Mouse (Mus musculus): ENCODE measurements at regions not wholly inside any gene's neighbourhood (a gene's known extent, or its start where the extent isn't known, plus 50 kb on each side); places are given as distances from the start of the nearest gene placed in this dataset.
"Not testable (repeated sequence)": the region's sequence is repeated elsewhere in the genome, so short reads cannot be mapped to it uniquely, and the experiment has no call there.

DNA sequence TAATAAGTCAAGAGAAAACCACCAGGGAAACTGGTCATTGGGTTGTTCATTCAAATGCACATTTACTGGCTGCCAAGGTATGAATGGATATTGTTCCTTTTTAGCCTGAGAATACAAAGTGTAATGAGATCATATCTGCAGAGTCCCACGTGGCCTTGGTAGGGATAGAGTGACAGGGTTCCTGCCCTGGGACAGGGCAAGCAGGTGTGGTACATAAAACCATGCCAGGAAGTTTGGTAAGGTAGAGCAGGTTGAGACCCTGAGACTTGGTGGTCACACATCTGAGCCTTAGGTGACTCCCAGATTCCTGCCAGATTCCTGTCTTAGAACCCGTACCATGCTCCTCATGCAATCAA is 320.5 kb downstream of the Tm4sf1 start:
- DNase-seq (ENCODE audit: low read depth, low spot score), result no peak

- no peak for DNase-seq (ENCODE audit: low read depth, low spot score)
Observed at GRCm38 (mm10) chr3:56980593-56981304, 321.0 kb downstream of the Tm4sf1 start.

GRCm38 (mm10) chr3:56966008-56966407 is 335.8 kb downstream of the Tm4sf1 start:
- DNase-seq (ENCODE audit: low read depth, low spot score), result no peak

DNA sequence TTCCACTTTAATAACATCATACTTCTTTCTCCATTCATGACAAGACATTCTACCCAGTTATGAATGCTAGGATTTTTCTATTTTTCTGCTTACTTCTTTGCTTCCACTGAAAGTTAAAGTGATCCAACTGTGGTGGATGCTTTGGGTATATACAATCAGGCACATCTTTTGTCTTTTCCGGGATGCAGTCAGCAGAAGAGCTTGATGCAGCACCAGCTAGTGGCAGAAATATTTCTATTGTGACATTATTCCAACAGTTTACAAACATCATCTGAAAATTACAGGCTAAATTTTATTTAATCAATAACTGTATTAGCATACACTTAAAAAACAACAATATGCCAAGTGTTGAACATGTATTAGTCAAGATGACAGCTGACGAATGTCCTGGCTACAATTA is 336.3 kb downstream of the Tm4sf1 start:
- DNase-seq (ENCODE audit: low read depth, low spot score), result no peak

DNA sequence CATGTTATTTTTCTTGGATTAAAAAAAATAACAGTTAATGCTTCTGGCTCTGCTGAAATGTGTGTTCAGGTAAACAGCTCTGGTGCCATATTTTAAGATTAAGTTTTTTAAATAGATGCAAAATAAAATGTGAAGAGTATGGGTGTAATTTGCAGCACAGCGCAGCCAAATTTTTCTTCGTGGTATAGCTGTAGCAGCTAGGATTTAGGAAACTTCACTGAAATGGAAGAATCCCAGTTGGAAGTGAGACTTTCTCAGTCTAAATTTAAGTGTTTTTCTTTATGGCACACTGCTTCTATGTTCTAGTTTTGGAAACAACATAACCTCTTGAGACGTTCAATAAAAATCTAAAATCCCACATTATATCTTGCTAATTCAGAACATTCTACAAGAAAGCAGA is 337.6 kb downstream of the Tm4sf1 start:
- no peak for DNase-seq (ENCODE audit: low read depth, low spot score)

DNA sequence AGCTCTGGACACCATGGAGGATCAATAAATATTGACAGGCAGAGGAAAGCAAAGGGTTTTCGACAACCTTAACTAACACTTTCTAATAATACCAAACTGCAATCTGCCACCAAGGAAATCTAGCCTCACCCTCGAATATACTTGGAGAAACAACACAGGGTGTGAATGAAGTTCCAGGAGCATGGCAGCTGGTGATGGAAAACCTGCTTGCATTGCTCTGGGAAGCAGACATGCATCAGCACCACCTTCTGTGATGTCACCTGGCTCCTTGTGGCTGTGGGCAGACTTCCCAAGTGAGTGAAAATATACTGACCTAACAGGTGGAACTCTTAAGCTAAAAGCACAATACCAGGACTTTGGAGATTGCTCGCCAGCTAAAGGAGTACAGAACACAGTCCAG is 338.5 kb downstream of the Tm4sf1 start:
- DNase-seq (ENCODE audit: low read depth, low spot score), result no peak

DNA sequence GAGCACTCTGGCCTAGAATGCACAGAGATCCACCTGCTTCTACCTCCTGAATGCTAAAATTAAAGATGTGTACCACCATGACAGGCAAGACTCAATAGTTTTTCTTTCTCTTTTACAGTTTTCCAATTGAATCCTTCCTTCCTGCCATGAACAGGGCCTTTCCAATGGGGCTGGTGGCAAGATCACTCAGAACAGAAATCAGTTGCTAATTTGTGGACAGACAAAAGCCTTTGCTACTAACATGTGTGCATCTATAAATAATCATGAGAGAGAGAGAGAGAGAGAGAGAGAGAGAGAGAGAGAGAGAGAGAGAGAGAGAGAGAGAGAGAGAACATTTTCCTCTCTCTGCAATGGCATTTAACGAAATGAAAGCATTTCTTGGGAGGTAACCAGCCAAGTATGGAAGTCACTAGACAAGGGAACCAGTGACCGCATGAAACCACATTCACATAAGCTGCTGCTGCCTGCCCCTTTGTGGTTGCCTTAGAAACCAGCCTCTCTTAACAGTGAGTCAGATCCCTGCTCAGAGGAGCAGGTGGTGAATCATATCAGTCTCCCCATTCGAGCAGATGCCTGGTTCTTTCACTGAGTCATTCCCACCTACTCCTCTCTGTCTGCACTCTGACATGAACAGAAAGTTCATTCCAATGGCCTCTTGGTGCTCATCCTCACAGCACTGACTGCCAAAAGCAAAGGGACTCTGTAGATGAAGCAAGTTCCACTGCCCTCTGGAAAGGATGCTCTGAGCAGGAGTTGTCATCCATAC is 339.4 kb downstream of the Tm4sf1 start:
- no peak for DNase-seq (ENCODE audit: low read depth, low spot score)

- DNase-seq (ENCODE audit: low read depth, low spot score), result no peak
Observed at GRCm38 (mm10) chr3:56956978-56957377, 344.8 kb downstream of the Tm4sf1 start.

DNA sequence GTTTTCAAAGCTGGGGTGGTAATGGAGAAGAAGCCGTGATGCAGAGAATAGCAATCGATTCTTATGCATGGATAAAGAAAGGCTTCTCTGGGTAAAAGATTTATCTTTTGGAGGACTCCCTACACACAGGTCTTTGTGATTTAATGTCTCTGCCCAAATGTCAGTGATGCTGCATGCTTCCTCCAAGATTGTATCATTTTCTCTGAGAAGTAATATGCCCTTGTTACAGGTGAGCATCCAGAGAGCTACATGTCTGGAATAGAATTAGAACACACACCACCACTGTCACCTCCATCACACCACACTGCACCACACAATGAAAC is 346.0 kb downstream of the Tm4sf1 start:
- DNase-seq (ENCODE audit: low read depth, low spot score), result no peak

DNA sequence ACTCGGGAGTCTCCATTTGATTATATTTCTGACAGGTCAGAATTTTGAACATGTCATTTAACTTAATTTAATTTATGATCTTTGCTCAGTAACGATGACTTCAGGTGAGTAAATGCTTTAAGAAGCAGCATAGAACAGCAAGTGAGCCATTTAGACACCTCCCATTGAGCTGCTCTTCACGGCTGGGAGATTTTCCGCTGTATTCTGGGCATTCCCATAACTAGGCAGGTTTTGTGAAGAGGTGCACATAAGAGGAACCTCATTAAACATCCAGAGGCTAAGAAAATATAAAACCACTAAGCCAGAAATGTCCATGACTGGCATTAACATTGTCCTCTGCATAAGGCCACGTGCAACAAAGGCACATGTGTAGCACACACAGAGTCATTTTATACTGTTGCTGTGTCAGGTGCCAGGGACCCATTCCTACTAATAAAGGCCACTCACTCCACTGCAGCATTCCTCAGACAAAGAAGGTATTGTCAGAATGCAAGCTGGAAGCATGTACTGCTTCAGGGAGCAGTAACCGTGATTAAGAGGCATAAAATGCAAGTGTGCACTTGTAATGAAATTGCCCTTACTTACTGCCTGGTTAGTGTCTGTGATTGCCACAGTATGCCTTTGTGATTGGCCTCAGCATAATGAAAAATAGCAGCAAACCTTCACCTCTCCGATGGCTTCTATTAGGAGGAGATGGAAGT is 346.5 kb downstream of the Tm4sf1 start:
- no peak for DNase-seq (ENCODE audit: low read depth, low spot score)

DNA sequence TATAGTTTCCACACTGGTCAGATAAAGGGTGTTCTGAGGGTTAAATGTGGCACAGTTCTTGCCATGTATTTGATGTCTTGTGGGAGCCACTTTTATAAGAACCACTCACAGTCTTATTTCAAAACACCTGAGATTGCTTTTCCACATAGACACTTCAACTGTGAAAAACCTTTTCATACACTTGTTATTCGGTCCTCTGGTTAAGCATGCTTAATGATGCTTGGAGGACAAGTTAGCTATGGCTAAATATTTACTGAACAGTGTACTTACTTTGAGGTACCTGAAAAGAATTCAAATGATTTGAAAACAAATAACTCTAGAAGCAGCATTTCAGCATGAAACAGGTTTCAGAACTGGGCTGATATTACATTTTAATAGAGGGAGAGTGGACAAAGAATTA is 359.2 kb downstream of the Tm4sf1 start:
- not testable (repeated sequence) for DNase-seq (ENCODE audit: low read depth, low spot score)

- not testable (repeated sequence) for DNase-seq (ENCODE audit: low read depth, low spot score)
Observed at GRCm38 (mm10) chr3:56928940-56929339, 372.8 kb downstream of the Tm4sf1 start.

GRCm38 (mm10) chr3:56898491-56898890 is 403.3 kb downstream of the Tm4sf1 start:
- no peak for DNase-seq (ENCODE audit: low read depth, low spot score)

DNA sequence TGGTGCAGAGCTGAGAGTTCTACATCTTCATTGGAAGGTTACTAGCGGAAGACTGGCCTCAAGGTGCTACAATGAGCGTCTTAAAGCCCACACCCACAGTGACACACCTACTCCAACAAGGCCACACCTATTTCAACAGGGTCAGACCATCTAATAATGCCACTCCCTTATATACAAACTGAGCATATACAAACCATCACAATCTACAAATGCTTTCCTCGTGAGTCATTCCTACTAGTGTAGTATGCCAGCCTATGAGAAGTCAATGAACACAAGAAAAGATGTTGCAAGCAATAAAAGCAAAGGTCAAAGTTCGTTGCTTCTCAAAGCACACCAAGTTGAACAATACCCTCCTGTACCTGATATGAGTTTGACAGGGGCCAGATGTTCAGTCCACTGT is 424.7 kb downstream of the Tm4sf1 start:
- no peak for DNase-seq (ENCODE audit: low read depth, low spot score)

DNA sequence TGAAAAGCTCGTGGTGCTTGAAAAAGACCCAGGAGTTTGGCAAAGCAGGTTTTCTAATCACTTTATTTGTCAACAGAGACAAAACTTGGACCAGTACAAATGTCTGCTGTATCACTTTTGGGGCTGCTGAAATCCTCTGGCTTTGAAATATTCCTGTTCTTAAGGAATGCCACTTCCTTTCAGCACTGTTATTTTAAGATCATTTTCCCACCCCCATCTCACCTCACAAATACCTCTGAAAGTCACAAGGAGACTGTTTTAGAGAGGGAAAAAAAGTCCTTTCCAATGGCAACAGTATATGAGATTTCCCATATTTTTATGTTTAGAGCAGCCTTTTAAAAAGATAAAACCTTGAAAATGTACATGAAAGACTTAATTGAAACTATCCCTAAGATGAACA is 438.2 kb downstream of the Tm4sf1 start:
- no peak for DNase-seq (ENCODE audit: low read depth, low spot score)

GRCm38 (mm10) chr3:56859841-56860240 is 441.9 kb downstream of the Tm4sf1 start:
- no peak for DNase-seq (ENCODE audit: low read depth, low spot score)

DNA sequence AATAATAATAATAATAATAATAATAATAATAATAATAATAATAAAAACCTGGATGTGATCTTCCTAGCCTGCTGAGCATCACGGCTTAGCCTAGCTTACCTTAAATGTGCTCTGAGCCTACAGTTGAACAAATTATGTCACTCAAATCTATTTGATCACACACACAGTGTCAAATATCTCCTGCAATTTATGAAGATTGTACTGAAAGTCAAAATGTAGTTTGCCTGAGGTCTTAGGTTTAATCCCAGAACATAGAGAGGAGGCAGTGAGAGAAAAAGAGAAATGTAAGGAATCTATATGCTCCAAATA is 456.4 kb downstream of the Tm4sf1 start:
- DNase-seq (ENCODE audit: low read depth, low spot score), result no peak

DNA sequence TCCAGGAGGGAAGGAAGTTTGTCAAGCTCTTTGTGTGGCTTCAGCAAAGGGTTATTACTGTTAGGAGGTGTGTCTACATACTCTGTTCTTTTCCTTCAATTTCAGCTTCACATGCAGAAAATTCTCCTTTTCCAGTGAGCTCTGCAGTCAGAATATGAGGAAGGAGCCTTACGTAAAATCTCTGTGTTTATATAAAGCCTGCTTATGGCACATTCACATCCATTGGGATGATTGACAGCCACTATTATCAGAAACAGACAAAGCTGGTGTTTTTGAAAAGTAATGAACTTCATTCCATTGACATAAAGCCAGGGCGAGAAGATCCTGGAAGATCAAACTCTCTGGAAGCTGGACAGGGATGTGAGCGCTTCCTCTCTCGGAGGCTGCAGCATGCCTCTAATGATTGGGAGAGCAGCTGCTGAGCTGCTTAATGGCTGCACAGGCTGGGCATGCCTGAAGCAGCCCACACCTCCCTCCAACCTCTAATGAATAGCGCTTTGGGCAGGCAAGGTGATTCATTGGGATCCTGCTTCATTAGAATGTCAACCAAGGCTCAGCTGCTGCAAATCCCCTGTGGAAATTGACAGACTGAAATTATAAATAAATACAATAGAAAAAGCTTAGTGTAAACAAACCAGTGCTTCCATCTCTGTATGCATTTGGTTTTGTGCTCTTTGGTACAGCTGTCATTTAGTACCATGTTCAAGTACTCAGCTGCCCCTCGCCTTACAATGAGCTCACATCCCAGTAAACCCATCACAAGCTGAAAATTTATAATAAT is 456.9 kb downstream of the Tm4sf1 start:
- no peak for DNase-seq (ENCODE audit: low read depth, low spot score)

DNA sequence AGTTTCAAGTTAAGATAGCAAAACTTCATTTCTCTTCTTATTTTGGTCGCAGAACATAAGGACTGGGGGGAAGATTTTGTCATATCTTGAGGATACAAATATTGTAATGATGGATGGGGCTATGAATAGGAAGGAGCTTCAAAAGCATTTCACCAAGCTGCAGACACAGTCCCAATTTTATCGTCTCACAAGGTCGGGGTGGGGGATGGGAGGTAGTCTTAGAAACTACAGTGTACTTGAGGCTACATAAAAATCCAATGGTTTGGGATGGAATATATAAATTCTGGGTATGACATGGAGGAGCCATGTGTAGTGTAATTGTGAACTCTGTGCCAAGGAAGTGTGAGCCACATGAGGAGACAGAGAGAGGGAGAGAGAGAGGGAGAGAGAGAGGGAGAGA is 464.6 kb downstream of the Tm4sf1 start:
- DNase-seq (ENCODE audit: low read depth, low spot score), result no peak

DNA sequence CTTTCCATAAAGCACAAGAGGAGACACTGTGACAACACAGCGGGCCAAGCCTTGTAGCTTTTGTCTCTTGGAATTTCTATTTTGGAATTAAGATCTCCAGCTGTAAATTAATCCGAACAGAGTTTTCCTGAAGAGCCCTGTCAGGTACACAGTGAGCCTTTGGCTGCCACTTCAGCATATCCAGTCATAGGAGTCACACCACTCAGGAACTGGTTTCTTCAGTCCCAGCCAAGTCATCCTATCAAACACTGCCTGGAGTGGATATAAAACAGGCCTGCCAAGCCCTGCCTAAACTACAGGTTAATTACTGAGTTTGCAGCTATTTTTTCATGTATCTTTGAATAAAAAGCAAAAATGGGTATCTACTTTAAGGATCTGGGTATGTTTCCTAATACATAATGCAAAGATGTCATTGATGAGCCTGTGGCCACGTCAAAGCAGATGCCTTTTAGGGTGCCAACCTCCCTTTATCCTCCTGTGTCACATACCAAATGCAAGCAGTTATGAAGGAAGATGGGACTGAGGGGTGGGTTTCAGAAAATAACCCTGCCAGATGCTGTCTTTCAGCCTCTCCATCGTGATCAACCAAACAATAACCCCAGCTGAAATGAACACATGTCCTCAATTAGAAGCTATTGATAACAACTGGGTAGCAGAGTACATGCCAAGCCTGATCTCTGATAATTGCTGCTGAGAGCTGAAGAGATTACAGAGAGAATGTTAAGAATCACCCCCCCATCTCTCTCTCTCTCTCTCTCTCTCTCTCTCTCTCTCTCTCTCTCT is 471.3 kb downstream of the Tm4sf1 start:
- DNase-seq (ENCODE audit: low read depth, low spot score), result no peak

DNA sequence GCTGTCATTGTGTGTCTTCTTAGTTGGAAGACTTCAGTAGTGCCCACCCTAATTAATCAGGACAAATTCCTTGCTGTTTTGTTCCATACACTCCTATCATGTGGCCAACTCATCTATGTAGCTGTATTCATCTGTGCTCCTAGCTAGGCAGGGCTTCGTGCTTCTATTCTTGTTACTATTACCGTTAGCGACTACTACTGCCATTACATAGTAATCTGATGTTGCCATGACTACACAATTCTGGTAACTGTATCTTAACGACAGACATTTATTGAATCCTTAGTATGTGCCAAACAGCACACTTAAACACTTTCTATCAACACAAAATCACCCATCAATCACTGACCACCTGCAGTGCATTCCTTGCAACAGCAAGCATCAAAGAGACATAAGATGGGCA is 477.6 kb downstream of the Tm4sf1 start:
- no peak for DNase-seq (ENCODE audit: low read depth, low spot score)
